Mouse (Mus musculus) thymus, postnatal 14 days (tissue): Measurements from ENCODE around the gene Enpp6.
"Not testable (repeated sequence)": the region's sequence is repeated elsewhere in the genome, so short reads cannot be mapped to it uniquely, and the experiment has no call there.

Experiments
- DNase-seq: peaks from one replicate; pipeline ENCODE4 v3.0.0; 2021

Gene Enpp6

GRCm38 (mm10) chr8:46995931-46996664 is 9.4 kb downstream of the Enpp6 start:
- no peak for DNase-seq

- no peak for DNase-seq
Measured at GRCm38 (mm10) chr8:47005676-47006075, 19.0 kb downstream of the Enpp6 start.

- DNase-seq: no peak
Measured at GRCm38 (mm10) chr8:47006785-47007184, 20.1 kb downstream of the Enpp6 start.

- DNase-seq: no peak
Measured at GRCm38 (mm10) chr8:47008220-47008773, 21.6 kb downstream of the Enpp6 start.

GRCm38 (mm10) chr8:47016268-47016946 is 29.7 kb downstream of the Enpp6 start:
- DNase-seq: peak; percentile 52

GRCm38 (mm10) chr8:47021135-47021555 is 34.5 kb downstream of the Enpp6 start:
- no peak for DNase-seq

GRCm38 (mm10) chr8:47024612-47025011 is 37.9 kb downstream of the Enpp6 start:
- DNase-seq: no peak

- no peak for DNase-seq
Measured at GRCm38 (mm10) chr8:47026841-47027490, 40.3 kb downstream of the Enpp6 start.

- no peak for DNase-seq
Measured at GRCm38 (mm10) chr8:47028474-47028873, 41.8 kb downstream of the Enpp6 start.

- no peak for DNase-seq
Measured at GRCm38 (mm10) chr8:47030321-47030720, 43.6 kb downstream of the Enpp6 start.

GRCm38 (mm10) chr8:47032081-47032480 is 45.4 kb downstream of the Enpp6 start:
- DNase-seq: no peak

GRCm38 (mm10) chr8:47033976-47034375 is 47.3 kb downstream of the Enpp6 start:
- no peak for DNase-seq

- no peak for DNase-seq
Measured at GRCm38 (mm10) chr8:47036501-47036900, 49.8 kb downstream of the Enpp6 start.

GRCm38 (mm10) chr8:47037405-47037804 is 50.7 kb downstream of the Enpp6 start:
- no peak for DNase-seq

GRCm38 (mm10) chr8:47040215-47040614 is 53.5 kb downstream of the Enpp6 start:
- not testable (repeated sequence) for DNase-seq

- no peak for DNase-seq
Measured at GRCm38 (mm10) chr8:47046340-47046739, 59.7 kb downstream of the Enpp6 start.

- no peak for DNase-seq
Measured at GRCm38 (mm10) chr8:47047146-47047545, 60.5 kb downstream of the Enpp6 start.

GRCm38 (mm10) chr8:47048584-47048983 is 61.9 kb downstream of the Enpp6 start:
- DNase-seq: no peak

GRCm38 (mm10) chr8:47052643-47053042 is 66.0 kb downstream of the Enpp6 start:
- no peak for DNase-seq

- no peak for DNase-seq
Measured at GRCm38 (mm10) chr8:47056086-47056485, 69.4 kb downstream of the Enpp6 start.

- DNase-seq: no peak
Measured at GRCm38 (mm10) chr8:47058526-47058925, 71.8 kb downstream of the Enpp6 start.

GRCm38 (mm10) chr8:47058971-47059370 is 72.3 kb downstream of the Enpp6 start:
- no peak for DNase-seq

GRCm38 (mm10) chr8:47061105-47061720 is 74.5 kb downstream of the Enpp6 start:
- DNase-seq: no peak
